Mouse (Mus musculus): ENCODE results near the gene Mtus2.

Gene Mtus2

GRCm38 (mm10) chr5:148287529-148287928 is 330.4 kb downstream of the Mtus2 start:
- no peak for TF ChIP-seq GATA4 (IDR thresholded peaks at IDR 0.05; ENCODE audit: insufficient replicate concordance, low read length)

GRCm38 (mm10) chr5:148288804-148289203 is 331.7 kb downstream of the Mtus2 start:
- no peak for TF ChIP-seq GATA4 (IDR thresholded peaks at IDR 0.05; ENCODE audit: insufficient replicate concordance, low read length)

GRCm38 (mm10) chr5:148289951-148290350 is 332.8 kb downstream of the Mtus2 start:
- TF ChIP-seq GATA4 (IDR thresholded peaks at IDR 0.05; ENCODE audit: insufficient replicate concordance, low read length) = no peak

GRCm38 (mm10) chr5:148292862-148293261 is 335.7 kb downstream of the Mtus2 start:
- no peak for TF ChIP-seq GATA4 (IDR thresholded peaks at IDR 0.05; ENCODE audit: insufficient replicate concordance, low read length)

- no peak for TF ChIP-seq GATA4 (IDR thresholded peaks at IDR 0.05; ENCODE audit: insufficient replicate concordance, low read length)
Measured at GRCm38 (mm10) chr5:148293346-148293745, 336.2 kb downstream of the Mtus2 start.

- TF ChIP-seq GATA4 (IDR thresholded peaks at IDR 0.05; ENCODE audit: insufficient replicate concordance, low read length) = no peak
Measured at GRCm38 (mm10) chr5:148302968-148303367, 345.8 kb downstream of the Mtus2 start.

GRCm38 (mm10) chr5:148304112-148304511 is 347.0 kb downstream of the Mtus2 start:
- TF ChIP-seq GATA4 (IDR thresholded peaks at IDR 0.05; ENCODE audit: insufficient replicate concordance, low read length) = no peak

- peak; percentile 47; the same call in 1 of the 2 replicates for TF ChIP-seq GATA4 (IDR thresholded peaks at IDR 0.05; ENCODE audit: insufficient replicate concordance, low read length)
Measured at GRCm38 (mm10) chr5:148310790-148311189, 353.7 kb downstream of the Mtus2 start.

GRCm38 (mm10) chr5:148312443-148312842 is 355.3 kb downstream of the Mtus2 start:
- TF ChIP-seq GATA4 (IDR thresholded peaks at IDR 0.05; ENCODE audit: insufficient replicate concordance, low read length) = no peak

GRCm38 (mm10) chr5:148314931-148315330 is 357.8 kb downstream of the Mtus2 start:
- TF ChIP-seq GATA4 (IDR thresholded peaks at IDR 0.05; ENCODE audit: insufficient replicate concordance, low read length) = no peak

GRCm38 (mm10) chr5:148325317-148325885 is 368.3 kb downstream of the Mtus2 start:
- no peak for TF ChIP-seq GATA4 (IDR thresholded peaks at IDR 0.05; ENCODE audit: insufficient replicate concordance, low read length)

GRCm38 (mm10) chr5:148328982-148329381 is 371.9 kb downstream of the Mtus2 start:
- no peak for TF ChIP-seq GATA4 (IDR thresholded peaks at IDR 0.05; ENCODE audit: insufficient replicate concordance, low read length)

GRCm38 (mm10) chr5:148331229-148331776 is 374.2 kb downstream of the Mtus2 start:
- no peak for TF ChIP-seq GATA4 (IDR thresholded peaks at IDR 0.05; ENCODE audit: insufficient replicate concordance, low read length)

- no peak for TF ChIP-seq GATA4 (IDR thresholded peaks at IDR 0.05; ENCODE audit: insufficient replicate concordance, low read length)
Measured at GRCm38 (mm10) chr5:148331926-148332621, 375.0 kb downstream of the Mtus2 start.

GRCm38 (mm10) chr5:148332622-148332974 is 375.5 kb downstream of the Mtus2 start:
- no peak for TF ChIP-seq GATA4 (IDR thresholded peaks at IDR 0.05; ENCODE audit: insufficient replicate concordance, low read length)

- no peak for TF ChIP-seq GATA4 (IDR thresholded peaks at IDR 0.05; ENCODE audit: insufficient replicate concordance, low read length)
Measured at GRCm38 (mm10) chr5:148339126-148339525, 382.0 kb downstream of the Mtus2 start.
